Mouse (Mus musculus) liver, embryonic 14.5 days (tissue): ENCODE measurements at regions not wholly inside any gene's neighbourhood (a gene's known extent, or its start where the extent isn't known, plus 50 kb on each side); places are given as distances from the start of the nearest gene placed in this dataset.

Source experiments
- CTCF ChIP-seq: IDR thresholded peaks from 2 replicates; pipeline ENCODE4 v1.5.1; 2016; ENCODE audit warnings: antibody characterized with exemption, low read depth, control low read depth
- EP300 ChIP-seq: IDR thresholded peaks from 2 replicates; pipeline ENCODE4 v1.6.1; 2016; ENCODE audit warnings: antibody characterized with exemption, low read depth

DNA sequence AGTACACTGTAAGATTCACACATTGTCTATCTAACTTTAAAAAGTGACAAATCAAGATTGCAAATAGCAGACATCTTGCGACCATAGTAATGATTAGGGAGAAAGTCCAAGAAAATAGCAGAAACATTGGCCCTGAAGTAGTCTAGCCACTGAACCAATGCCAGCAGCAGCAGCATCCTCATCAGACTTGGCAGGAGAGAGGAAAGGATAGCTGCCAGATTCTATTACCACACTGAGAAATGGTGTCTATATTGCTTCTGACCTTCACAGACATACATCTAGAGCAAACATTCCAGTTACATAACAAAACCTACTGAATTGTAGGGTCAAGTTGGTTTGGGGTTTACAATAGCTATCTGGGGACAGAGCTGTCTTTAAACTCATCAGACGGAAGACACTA is 127.2 kb upstream of the Abcb5 start:
- no peak for TF ChIP-seq CTCF
- no peak for TF ChIP-seq EP300
